Mouse (Mus musculus) CD4-positive, CD25-positive, alpha-beta regulatory T cell (primary cell): ENCODE results near the gene Gm3448. TPM values are rescaled to one million over a fixed set of nuclear protein-coding genes. Genes with fewer than 3 reads are reported as not detected.

Experiments used
- polyA plus RNA-seq: library from polyadenylated mRNA; unstranded; fragments of 100-300 nt; shearing (Covaris generic); gene quantifications from one replicate; pipeline ENCODE4 v1.2.1, GENCODE M21; 2017

Gm3448 gene
- 2.7 TPM for polyA plus RNA-seq

DNA sequence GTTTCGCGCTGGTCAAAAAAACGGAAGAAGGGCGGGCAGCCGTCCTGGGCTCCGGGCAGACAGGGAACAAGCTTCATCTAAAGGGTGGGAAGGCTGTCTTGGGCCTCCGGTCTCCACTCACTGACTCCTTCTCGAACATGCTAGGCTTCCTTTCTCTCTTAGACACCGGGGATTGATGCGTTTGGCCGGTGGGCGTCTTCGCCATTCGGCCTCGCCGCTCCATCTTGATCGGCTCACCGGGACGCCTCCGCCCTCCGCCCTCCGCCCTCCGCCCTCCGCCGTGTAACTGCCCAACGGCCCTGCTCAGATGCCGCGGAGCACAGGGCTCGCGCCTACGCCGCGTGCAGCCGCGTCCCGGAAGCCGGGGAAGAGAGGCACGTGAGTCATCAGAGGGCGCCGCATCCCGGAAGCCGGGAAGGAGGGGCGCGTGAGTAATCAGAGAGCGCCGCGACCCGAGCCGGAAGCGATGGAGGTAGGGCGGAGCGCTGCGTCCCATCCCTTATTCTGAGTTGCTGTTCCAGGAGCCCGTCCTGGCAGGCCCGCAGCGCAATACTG, at the start of gene Gm3448, which contains the start of the genes Ermard and Tcte3:
Gene Gm3448 (minus strand): TSS at position 363 of the 555 bp plus-strand sequence.
Gene Ermard (plus strand): TSS at position 34 of the 555 bp plus-strand sequence.
Gene Tcte3 (minus strand): TSS at position 314 of the 555 bp plus-strand sequence.

DNA sequence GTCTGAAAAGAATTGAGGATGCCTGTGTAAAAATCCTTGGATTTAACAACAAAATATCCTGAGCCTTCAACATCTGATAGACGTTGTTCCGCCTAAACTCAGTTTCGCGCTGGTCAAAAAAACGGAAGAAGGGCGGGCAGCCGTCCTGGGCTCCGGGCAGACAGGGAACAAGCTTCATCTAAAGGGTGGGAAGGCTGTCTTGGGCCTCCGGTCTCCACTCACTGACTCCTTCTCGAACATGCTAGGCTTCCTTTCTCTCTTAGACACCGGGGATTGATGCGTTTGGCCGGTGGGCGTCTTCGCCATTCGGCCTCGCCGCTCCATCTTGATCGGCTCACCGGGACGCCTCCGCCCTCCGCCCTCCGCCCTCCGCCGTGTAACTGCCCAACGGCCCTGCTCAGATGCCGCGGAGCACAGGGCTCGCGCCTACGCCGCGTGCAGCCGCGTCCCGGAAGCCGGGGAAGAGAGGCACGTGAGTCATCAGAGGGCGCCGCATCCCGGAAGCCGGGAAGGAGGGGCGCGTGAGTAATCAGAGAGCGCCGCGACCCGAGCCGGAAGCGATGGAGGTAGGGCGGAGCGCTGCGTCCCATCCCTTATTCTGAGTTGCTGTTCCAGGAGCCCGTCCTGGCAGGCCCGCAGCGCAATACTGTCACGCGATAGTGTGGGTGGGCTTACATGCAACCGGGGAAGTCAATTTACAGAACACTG, 31.5 kb downstream of the Gm3448 start, which contains the start of gene Gm3435:
Gene Gm3435 (plus strand): TSS at position 471 of the 708 bp plus-strand sequence.

GRCm38 (mm10) chr17:14978362-14979038, 62.8 kb downstream of the Gm3448 start, which contains the start of the genes 9030025P20Rik and Gm3417:
TSS of gene 9030025P20Rik (plus strand) at chr17:14978468.
TSS of gene Gm3417 (minus strand) at chr17:14978790.

GRCm38 (mm10) chr17:14960951-14961556, 80.3 kb downstream of the Gm3448 start, which contains the start of gene Phf10:
TSS of gene Phf10 (minus strand) at chr17:14961273.

Other genes with a start within 250 kb of the Gm3448 start
- 0.51 TPM for gene Wdr27, start 98.4 kb downstream of the Gm3448 start, polyA plus RNA-seq
- 29.8 TPM for gene 1600012H06Rik, start 98.4 kb downstream of the Gm3448 start, polyA plus RNA-seq
- 44.9 TPM for gene Phf10, start 80.3 kb downstream of the Gm3448 start, polyA plus RNA-seq
- 21.7 TPM for gene 9030025P20Rik, start 63.1 kb downstream of the Gm3448 start, polyA plus RNA-seq
- gene Gm3417, start 62.7 kb downstream of the Gm3448 start, polyA plus RNA-seq = not detected
- 13.5 TPM for gene Gm3435, start 31.4 kb downstream of the Gm3448 start, polyA plus RNA-seq
- gene Ermard, start 329 bp downstream of the Gm3448 start, polyA plus RNA-seq = 161 TPM
- 2.8 TPM for gene Tcte3, start within 50 bp of the Gm3448 start, polyA plus RNA-seq